Mouse (Mus musculus): ENCODE results near the gene 4930595D18Rik.

DNA sequence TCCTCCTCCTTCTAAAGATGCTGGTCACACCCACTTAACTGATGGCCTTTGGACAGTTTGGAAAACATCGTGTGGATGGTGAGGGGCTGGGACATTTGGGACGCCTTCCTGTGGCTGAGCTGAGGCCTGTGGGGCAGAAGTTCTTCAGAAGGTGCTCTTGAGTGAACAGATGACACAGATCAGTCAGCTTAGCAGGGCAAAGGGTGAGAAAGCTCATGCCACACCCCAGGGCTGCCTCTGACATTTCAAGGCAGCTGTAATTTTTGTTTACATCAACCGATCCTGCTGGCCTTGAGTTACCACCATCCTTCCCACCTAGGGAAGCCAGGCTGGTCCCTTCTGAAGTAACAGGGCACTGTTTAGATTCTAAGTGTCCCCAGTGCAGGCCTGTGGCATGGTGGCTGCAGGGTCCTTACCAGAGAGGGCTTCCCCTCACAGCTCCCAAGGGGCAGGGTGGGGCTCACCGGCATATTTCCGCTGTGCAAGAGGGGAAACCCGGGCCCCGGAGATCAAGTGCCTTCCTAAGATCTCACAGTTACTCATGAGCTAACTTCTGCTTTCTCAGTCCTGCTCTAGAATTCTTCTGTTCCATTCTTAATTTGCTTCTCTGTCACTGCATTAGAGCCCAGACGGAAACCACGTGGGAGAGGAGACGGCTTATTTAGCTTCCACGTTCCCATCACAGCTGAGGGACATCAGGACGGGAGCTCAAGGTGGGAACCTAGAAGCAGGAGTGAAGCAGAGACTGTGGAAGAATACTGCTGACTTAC, 24.4 kb downstream of the 4930595D18Rik start:
- TF ChIP-seq CTCF (IDR thresholded peaks at IDR 0.05; ENCODE audit: low read depth) (no peak), EP300 (IDR thresholded peaks at IDR 0.05; ENCODE audit: low read depth) (no peak)
